Mouse (Mus musculus): ENCODE measurements around the gene Tas2r135. TPM values are rescaled to one million over a fixed set of nuclear protein-coding genes. Genes with fewer than 3 reads are reported as not detected.
A peak's percentile ranks its signal among the peaks of the same experiment; 100 is the strongest.

The Tas2r135 gene
- polyA plus RNA-seq, 1 experiment = not detected

DNA sequence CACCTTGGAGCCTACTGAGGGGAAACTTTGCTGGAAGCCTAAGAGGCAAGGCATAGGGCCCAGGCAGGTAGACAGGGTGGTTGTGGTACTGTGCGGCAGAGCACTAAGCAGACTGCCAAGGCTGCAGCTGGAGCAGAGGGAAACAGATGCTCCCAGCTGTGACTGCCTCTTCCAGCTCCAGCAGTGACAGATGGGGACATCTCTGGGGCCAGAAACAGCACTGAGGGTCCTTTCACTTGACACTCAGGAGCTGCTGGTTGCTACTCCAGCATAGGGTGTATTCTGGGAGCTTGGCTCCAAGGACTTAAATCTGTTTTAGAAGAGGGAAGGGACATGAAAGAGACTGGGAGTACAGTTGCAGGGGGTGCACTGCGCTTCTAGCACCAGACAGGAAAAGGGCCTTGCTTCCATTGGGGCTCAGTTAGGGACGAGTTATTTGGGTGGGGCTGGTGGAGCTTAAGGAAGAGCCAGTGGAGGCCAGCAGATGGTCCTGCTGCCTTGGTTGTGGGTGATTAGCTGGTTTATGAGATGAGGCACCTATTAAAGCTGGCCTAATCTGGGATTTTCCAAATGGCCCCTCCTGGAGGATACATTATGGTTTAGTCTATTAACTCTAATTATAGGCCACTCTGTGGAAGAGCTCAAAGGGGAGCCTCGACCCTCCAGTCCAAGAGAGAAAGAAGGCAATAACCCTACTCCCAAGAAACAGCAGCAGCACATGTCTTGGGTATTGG is 34.4 kb upstream of the Tas2r135 start:
- no peak for TF ChIP-seq MAX (IDR thresholded peaks at IDR 0.05; ENCODE audit: low read depth)
- TF ChIP-seq SRF (IDR thresholded peaks at IDR 0.05; ENCODE audit: control insufficient read depth, insufficient read length, low read depth) = no peak
- TF ChIP-seq E2F4 (IDR thresholded peaks at IDR 0.05; ENCODE audit: insufficient read depth) = no peak
- no peak for TF ChIP-seq USF1 (IDR thresholded peaks at IDR 0.05; ENCODE audit: low read depth)
- TF ChIP-seq TCF12 (IDR thresholded peaks at IDR 0.05; ENCODE audit: insufficient read depth, poor library complexity, severe bottlenecking) = no peak
- TF ChIP-seq TCF3 (IDR thresholded peaks at IDR 0.05; ENCODE audit: insufficient read length, low read depth) = no peak
- no peak for TF ChIP-seq REST (IDR thresholded peaks at IDR 0.05; ENCODE audit: insufficient read depth, insufficient read length)
- TF ChIP-seq POLR2AphosphoS2 (IDR thresholded peaks at IDR 0.05; ENCODE audit: insufficient read length, low read depth) = no peak
- TF ChIP-seq MYOG (IDR thresholded peaks at IDR 0.05; ENCODE audit: control insufficient read depth in 1 of 3, insufficient read depth in 1 of 3, insufficient read length in 2 of 3, low read depth in 2 of 3) = no peak
- TF ChIP-seq MYOD1 (IDR thresholded peaks at IDR 0.05; ENCODE audit: control insufficient read depth in 1 of 3, insufficient read length in 2 of 3, low read depth in 2 of 3) = no peak
- no peak for TF ChIP-seq CEBPB (IDR thresholded peaks at IDR 0.05; ENCODE audit: insufficient read depth, poor library complexity, severe bottlenecking)
- TF ChIP-seq POLR2A (IDR thresholded peaks at IDR 0.05; ENCODE audit: insufficient read length, low read depth) = no peak
- no peaks in the 10 kb centered on the region for H3K36me3 ChIP-seq (ENCODE audit: control insufficient read depth, insufficient read depth)
- H3K79me2 ChIP-seq (ENCODE audit: control insufficient read depth, insufficient read depth) = no peaks in the 10 kb centered on the region
- no peak overlapping the region for H3K4me2 ChIP-seq (ENCODE audit: low read depth)
- H3K27me3 ChIP-seq (ENCODE audit: control insufficient read depth, insufficient read depth, insufficient read length) = no peaks in the 10 kb centered on the region
- no peak overlapping the region for H3K4me3 ChIP-seq
- no peak overlapping the region for H3ac ChIP-seq (ENCODE audit: control insufficient read depth, insufficient read length)

DNA sequence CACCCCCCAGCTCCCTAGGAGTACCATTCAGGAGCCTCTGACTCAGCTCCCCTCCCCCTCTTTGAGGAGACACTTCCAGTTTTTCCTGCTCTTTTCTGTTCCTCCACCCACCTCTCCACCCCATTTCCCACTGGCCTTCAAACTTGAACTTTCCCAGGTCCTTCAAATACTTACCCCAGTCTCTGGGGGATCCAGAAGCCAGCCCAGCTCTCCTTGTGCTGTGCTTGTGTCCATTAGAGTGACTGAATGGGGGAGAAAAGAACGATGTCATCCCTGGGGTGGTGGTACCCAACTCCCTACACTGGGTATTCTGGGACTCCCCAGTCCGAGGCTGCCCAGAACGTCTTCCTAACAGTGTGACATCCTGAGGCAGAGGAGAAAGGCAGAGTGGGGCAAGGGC is 33.2 kb upstream of the Tas2r135 start:
- Histone ChIP-seq H3ac (ENCODE audit: control insufficient read depth, insufficient read length) (no peak overlapping the region), H3K4me2 (ENCODE audit: low read depth) (peak overlapping the region; percentile 83), H3K4me3 (peak overlapping the region; percentile 22), H3K36me3 (ENCODE audit: control insufficient read depth, insufficient read depth) (no peaks in the 10 kb centered on the region), H3K27me3 (ENCODE audit: control insufficient read depth, insufficient read depth, insufficient read length) (no peaks in the 10 kb centered on the region), H3K79me2 (ENCODE audit: control insufficient read depth, insufficient read depth) (no peaks in the 10 kb centered on the region)
- no peak for TF ChIP-seq MYOD1 (IDR thresholded peaks at IDR 0.05; ENCODE audit: control insufficient read depth in 1 of 3, insufficient read length in 2 of 3, low read depth in 2 of 3)
- TF ChIP-seq E2F4 (IDR thresholded peaks at IDR 0.05; ENCODE audit: insufficient read depth) = no peak
- TF ChIP-seq USF1 (IDR thresholded peaks at IDR 0.05; ENCODE audit: low read depth) = no peak
- TF ChIP-seq MAX (IDR thresholded peaks at IDR 0.05; ENCODE audit: low read depth) = no peak
- no peak for TF ChIP-seq MYOG (IDR thresholded peaks at IDR 0.05; ENCODE audit: control insufficient read depth in 1 of 3, insufficient read depth in 1 of 3, insufficient read length in 2 of 3, low read depth in 2 of 3)
- no peak for TF ChIP-seq CEBPB (IDR thresholded peaks at IDR 0.05; ENCODE audit: insufficient read depth, poor library complexity, severe bottlenecking)
- TF ChIP-seq REST (IDR thresholded peaks at IDR 0.05; ENCODE audit: insufficient read depth, insufficient read length) = no peak
- TF ChIP-seq POLR2AphosphoS2 (IDR thresholded peaks at IDR 0.05; ENCODE audit: insufficient read length, low read depth) = no peak

DNA sequence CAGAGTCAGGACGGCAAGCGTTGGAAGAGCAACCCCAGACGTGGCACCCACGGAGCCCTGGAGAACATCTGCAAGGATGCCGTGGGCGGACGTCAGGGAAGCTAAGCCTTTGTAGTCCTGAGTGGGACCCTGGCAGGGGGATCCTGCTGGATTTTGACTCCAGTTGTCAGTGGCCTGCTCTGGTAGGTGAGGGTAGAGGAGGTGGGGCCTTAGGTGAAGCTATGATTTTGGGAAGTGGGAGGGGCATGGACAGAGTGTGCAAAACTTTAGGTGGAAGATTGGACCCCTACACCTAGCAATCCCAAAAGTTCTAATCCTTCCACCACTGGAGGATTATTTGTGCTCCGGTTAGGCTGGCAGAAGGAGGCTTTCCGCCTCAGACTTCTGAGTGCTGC is 32.8 kb upstream of the Tas2r135 start:
- Histone ChIP-seq H3K79me2 (ENCODE audit: control insufficient read depth, insufficient read depth) (no peaks in the 10 kb centered on the region), H3K4me2 (ENCODE audit: low read depth) (peak overlapping the region; percentile 83), H3ac (ENCODE audit: control insufficient read depth, insufficient read length) (no peak overlapping the region), H3K36me3 (ENCODE audit: control insufficient read depth, insufficient read depth) (no peaks in the 10 kb centered on the region), H3K27me3 (ENCODE audit: control insufficient read depth, insufficient read depth, insufficient read length) (no peaks in the 10 kb centered on the region), H3K4me3 (peak overlapping the region; percentile 22)
- TF ChIP-seq CEBPB (IDR thresholded peaks at IDR 0.05; ENCODE audit: insufficient read depth, poor library complexity, severe bottlenecking) (no peak), SRF (IDR thresholded peaks at IDR 0.05; ENCODE audit: control insufficient read depth, insufficient read length, low read depth) (no peak), MAX (IDR thresholded peaks at IDR 0.05; ENCODE audit: low read depth) (no peak), TCF12 (IDR thresholded peaks at IDR 0.05; ENCODE audit: insufficient read depth, poor library complexity, severe bottlenecking) (no peak), MYOG (IDR thresholded peaks at IDR 0.05; ENCODE audit: control insufficient read depth in 1 of 3, insufficient read depth in 1 of 3, insufficient read length in 2 of 3, low read depth in 2 of 3) (no peak), USF1 (IDR thresholded peaks at IDR 0.05; ENCODE audit: low read depth) (no peak), POLR2A (IDR thresholded peaks at IDR 0.05; ENCODE audit: insufficient read length, low read depth) (no peak), E2F4 (IDR thresholded peaks at IDR 0.05; ENCODE audit: insufficient read depth) (no peak), MYOD1 (IDR thresholded peaks at IDR 0.05; ENCODE audit: control insufficient read depth in 1 of 3, insufficient read length in 2 of 3, low read depth in 2 of 3) (no peak), TCF3 (IDR thresholded peaks at IDR 0.05; ENCODE audit: insufficient read length, low read depth) (no peak)

DNA sequence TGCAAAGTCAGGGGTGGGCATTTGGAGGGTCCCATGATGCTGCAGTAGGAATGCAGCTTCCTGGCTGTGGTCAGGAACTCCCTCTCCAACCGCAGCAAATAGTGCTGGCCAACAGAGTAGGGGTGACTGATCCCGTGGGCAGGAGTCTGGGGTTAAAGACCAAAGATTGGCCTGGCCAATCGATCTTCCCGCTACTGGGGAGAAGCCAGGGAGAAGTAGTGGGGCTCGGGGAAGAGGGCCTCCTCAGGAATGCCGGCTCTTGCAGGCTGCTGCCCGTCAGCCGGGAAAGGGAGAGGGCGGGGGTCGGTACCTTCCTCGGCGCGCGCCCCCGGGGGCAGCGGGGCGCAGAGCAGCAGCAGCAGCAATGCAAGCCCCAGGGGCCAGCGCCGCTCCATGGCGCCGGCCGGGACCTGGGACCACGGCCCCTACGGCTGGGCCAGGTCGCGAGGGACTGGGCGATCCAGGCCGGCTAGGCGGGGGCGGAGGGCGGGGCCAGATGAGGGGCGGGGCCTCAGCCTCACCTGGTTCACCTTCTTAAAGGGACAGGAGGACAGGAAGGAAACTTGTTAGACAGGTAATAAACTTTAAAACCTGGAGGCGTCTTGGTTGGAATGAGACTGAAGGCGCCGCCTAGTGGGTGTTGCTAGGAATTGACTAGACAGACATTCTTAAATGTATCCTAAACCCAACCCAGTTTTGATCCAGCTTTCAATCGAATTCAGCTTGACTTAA is 32.3 kb upstream of the Tas2r135 start, which contains the start of gene Epha1:
Gene Epha1 (minus strand): TSS at position 453 of the 732 bp plus-strand sequence.
- H3K4me3 ChIP-seq = peak within 1 kb of the TSS; percentile 22
- H3K79me2 ChIP-seq (ENCODE audit: control insufficient read depth, insufficient read depth) = no peaks in the 10 kb centered on the region
- H3K36me3 ChIP-seq (ENCODE audit: control insufficient read depth, insufficient read depth) = no peaks in the 10 kb centered on the region
- TF ChIP-seq MAX (IDR thresholded peaks at IDR 0.05; ENCODE audit: low read depth) = no peak
- TF ChIP-seq POLR2AphosphoS2 (IDR thresholded peaks at IDR 0.05; ENCODE audit: insufficient read length, low read depth) = no peak
- TF ChIP-seq REST (IDR thresholded peaks at IDR 0.05; ENCODE audit: insufficient read depth, insufficient read length) = no peak
- TF ChIP-seq E2F4 (IDR thresholded peaks at IDR 0.05; ENCODE audit: insufficient read depth) = no peak
- TF ChIP-seq CEBPB (IDR thresholded peaks at IDR 0.05; ENCODE audit: insufficient read depth, poor library complexity, severe bottlenecking) = no peak
- TF ChIP-seq TCF3 (IDR thresholded peaks at IDR 0.05; ENCODE audit: insufficient read length, low read depth) = no peak
- no peak for TF ChIP-seq SRF (IDR thresholded peaks at IDR 0.05; ENCODE audit: control insufficient read depth, insufficient read length, low read depth)
- no peak for TF ChIP-seq MYOD1 (IDR thresholded peaks at IDR 0.05; ENCODE audit: control insufficient read depth in 1 of 3, insufficient read length in 2 of 3, low read depth in 2 of 3)
- no peak for TF ChIP-seq TCF12 (IDR thresholded peaks at IDR 0.05; ENCODE audit: insufficient read depth, poor library complexity, severe bottlenecking)
- no peak for TF ChIP-seq USF1 (IDR thresholded peaks at IDR 0.05; ENCODE audit: low read depth)
- TF ChIP-seq MYOG (IDR thresholded peaks at IDR 0.05; ENCODE audit: control insufficient read depth in 1 of 3, insufficient read depth in 1 of 3, insufficient read length in 2 of 3, low read depth in 2 of 3) = no peak
- no peak for TF ChIP-seq POLR2A (IDR thresholded peaks at IDR 0.05; ENCODE audit: insufficient read length, low read depth)
- peak within 1 kb of the TSS; percentile 17 for H3ac ChIP-seq (ENCODE audit: control insufficient read depth, insufficient read length)
- H3K4me2 ChIP-seq (ENCODE audit: low read depth) = peak within 1 kb of the TSS; percentile 83
- no peaks in the 10 kb centered on the region for H3K27me3 ChIP-seq (ENCODE audit: control insufficient read depth, insufficient read depth, insufficient read length)
